Mouse (Mus musculus) MEL (cell line): ENCODE results near the gene Cym.

Experiments
- BHLHE40 ChIP-seq: IDR thresholded peaks from 2 replicates; pipeline ENCODE4 v1.6.1; 2012; ENCODE audit warnings: low read depth, mild to moderate bottlenecking, inconsistent platforms, low read length, improper control_type of control experiment, borderline replicate concordance
- CHD1 ChIP-seq: IDR thresholded peaks from 2 replicates; pipeline ENCODE4 v1.6.1; 2012; ENCODE audit warnings: low read depth, mild to moderate bottlenecking, inconsistent platforms, low read length, improper control_type of control experiment
- GABPA ChIP-seq: IDR thresholded peaks from 2 replicates; pipeline ENCODE4 v1.6.1; 2012; ENCODE audit warnings: low read depth, mild to moderate bottlenecking, inconsistent platforms, low read length, improper control_type of control experiment, moderate library complexity
- GATA1 ChIP-seq: IDR thresholded peaks from 2 replicates; pipeline ENCODE4 v1.6.1; 2011; ENCODE audit warnings: low read depth, low read length, improper control_type of control experiment
- HCFC1 ChIP-seq: IDR thresholded peaks from 2 replicates; pipeline ENCODE4 v1.6.1; 2012; ENCODE audit warnings: low read depth, mild to moderate bottlenecking, inconsistent platforms, low read length, improper control_type of control experiment, moderate library complexity
- POLR2A ChIP-seq, 2 experiments: IDR thresholded peaks; 2 replicates each; pipeline ENCODE4 v1.6.1; 2011 to 2012; ENCODE audit warnings: low read length in 2 of 2, mild to moderate bottlenecking in 2 of 2, control low read depth in 1 of 2, improper control_type of control experiment in 1 of 2, low read depth in 1 of 2, moderate library complexity in 1 of 2; ENCODE audit not compliant: control insufficient read depth in 1 of 2, insufficient read depth in 1 of 2, poor library complexity in 1 of 2
- POLR2AphosphoS2 ChIP-seq: IDR thresholded peaks from 2 replicates; pipeline ENCODE4 v1.6.1; 2011; ENCODE audit warnings: low read length, improper control_type of control experiment
- RAD21 ChIP-seq: IDR thresholded peaks from 2 replicates; pipeline ENCODE4 v1.6.1; 2011; ENCODE audit warnings: mild to moderate bottlenecking, low read depth, low read length, improper control_type of control experiment
- RCOR1 ChIP-seq: IDR thresholded peaks from 2 replicates; pipeline ENCODE4 v1.6.1; 2012; ENCODE audit warnings: low read depth, mild to moderate bottlenecking, inconsistent platforms, low read length, improper control_type of control experiment
- SMC3 ChIP-seq: IDR thresholded peaks from 2 replicates; pipeline ENCODE4 v1.6.1; 2011; ENCODE audit warnings: low read depth, low read length, improper control_type of control experiment
- ZNF384 ChIP-seq: IDR thresholded peaks from 2 replicates; pipeline ENCODE4 v1.6.1; 2012; ENCODE audit warnings: low read depth, mild to moderate bottlenecking, inconsistent platforms, low read length, improper control_type of control experiment

DNA sequence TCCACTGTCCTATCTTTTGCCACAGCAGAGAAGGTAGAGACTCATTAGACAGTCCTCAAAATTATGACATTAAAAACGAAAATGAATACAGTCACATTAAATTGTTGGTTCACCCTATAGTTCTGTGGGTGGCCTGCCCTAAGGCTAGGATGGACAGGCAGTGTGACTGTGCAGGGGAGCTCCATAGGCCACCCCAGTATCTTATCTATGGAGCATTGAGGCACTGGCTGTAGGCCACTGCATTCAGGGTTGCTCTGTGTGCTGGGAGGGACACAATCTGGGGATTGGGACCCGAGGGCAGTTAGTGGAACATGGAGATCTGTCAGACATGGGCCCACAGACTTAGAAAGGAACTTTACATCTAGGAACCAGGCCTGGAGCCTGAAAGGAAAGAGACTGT, 12.4 kb upstream of the Cym start:
- TF ChIP-seq RAD21, result no peak
- TF ChIP-seq GABPA, result no peak
- no peak for TF ChIP-seq ZNF384
- no peak for TF ChIP-seq HCFC1
- no peak for TF ChIP-seq POLR2A (IDR thresholded peaks at IDR 0.05; ENCODE audit: control insufficient read depth in 1 of 2, insufficient read depth in 1 of 2, low read depth in 1 of 2, low read length in 2 of 2, poor library complexity in 1 of 2)
- no peak for TF ChIP-seq CHD1
- TF ChIP-seq BHLHE40, result no peak
- TF ChIP-seq POLR2AphosphoS2, result no peak
- TF ChIP-seq GATA1, result no peak
- TF ChIP-seq RCOR1, result no peak
- no peak for TF ChIP-seq SMC3
